Mouse (Mus musculus): ENCODE measurements around the gene Slu7.

GRCm38 (mm10) chr11:43470118-43470517, 36.6 kb downstream of the Slu7 start:
- TF ChIP-seq POLR2A (IDR thresholded peaks at IDR 0.05; ENCODE audit: insufficient read depth, low read depth, low read length): no peak
- no peak for TF ChIP-seq CTCF (IDR thresholded peaks at IDR 0.05)
- no peak for TF ChIP-seq EP300 (IDR thresholded peaks at IDR 0.05; ENCODE audit: insufficient read depth, low read depth, low read length)

All from heart, adult 2 months (tissue).